Mouse (Mus musculus) kidney, embryonic 16.5 days (tissue): Measurements from ENCODE around the gene Slc19a1. TPM values are rescaled to one million over a fixed set of nuclear protein-coding genes. Genes with fewer than 3 reads are reported as not detected.

Experiments used
- ATAC-seq: fragments of 200-750 bp; cut with Nextera tagmentation; 2 replicates; pipeline ENCODE4 v1.8.0; 2017; ENCODE audit warnings: moderate TSS enrichment; ENCODE audit not compliant: low FRiP score, low TSS enrichment
- H3K27ac ChIP-seq: fragments of 300-500 bp; sonication (generic); 2 replicates; pipeline ENCODE4 v1.5.1; 2014; ENCODE audit warnings: low read length
- H3K27me3 ChIP-seq: fragments of 300-500 bp; sonication (generic); 2 replicates; pipeline ENCODE4 v1.6.1; 2014; ENCODE audit warnings: low read length, control low read depth, mixed read lengths; ENCODE audit not compliant: insufficient read depth
- H3K36me3 ChIP-seq: fragments of 300-500 bp; sonication (generic); 2 replicates; pipeline ENCODE4 v1.6.1; 2014; ENCODE audit warnings: low read length, control low read depth, mixed read lengths; ENCODE audit not compliant: insufficient read depth
- H3K4me1 ChIP-seq: fragments of 300-500 bp; sonication (generic); 2 replicates; pipeline ENCODE4 v1.6.1; 2014; ENCODE audit warnings: low read length, control low read depth, mixed read lengths; ENCODE audit not compliant: insufficient read depth
- H3K4me2 ChIP-seq: fragments of 300-500 bp; sonication (generic); replicated peaks from 2 replicates; pipeline ENCODE4 v1.6.1; 2014; ENCODE audit warnings: low read depth, low read length
- H3K4me3 ChIP-seq: fragments of 300-500 bp; sonication (generic); 2 replicates; pipeline ENCODE4 v1.5.1; 2014; ENCODE audit warnings: mild to moderate bottlenecking, low read length
- H3K9ac ChIP-seq: fragments of 300-500 bp; sonication (generic); replicated peaks from 2 replicates; pipeline ENCODE4 v1.6.1; 2014; ENCODE audit warnings: low read length
- H3K9me3 ChIP-seq: fragments of 300-500 bp; sonication (generic); 2 replicates; pipeline ENCODE4 v1.6.1; 2016; ENCODE audit warnings: low read length, control low read depth
- WGBS: fragments of 180-500 bp; shearing (Covaris S2); extraction: QIAGEN DNeasy Blood & Tissue Kit; methylation state at CpG from one replicate; pipeline ENCODE4 v1.1.7; 2014; 5-methylcytosine and 5-hydroxymethylcytosine counted together
- polyA plus RNA-seq: library from polyadenylated mRNA; unstranded; fragments of >200 nt; fragmentation: Nextera tagmentation; extraction: Ambion mirVana; gene quantifications from 2 replicates; pipeline ENCODE4 v1.2.1, GENCODE M21; 2015

Gene Slc19a1
- polyA plus RNA-seq, 1 experiment from 2014 or later = 58.4 TPM

DNA sequence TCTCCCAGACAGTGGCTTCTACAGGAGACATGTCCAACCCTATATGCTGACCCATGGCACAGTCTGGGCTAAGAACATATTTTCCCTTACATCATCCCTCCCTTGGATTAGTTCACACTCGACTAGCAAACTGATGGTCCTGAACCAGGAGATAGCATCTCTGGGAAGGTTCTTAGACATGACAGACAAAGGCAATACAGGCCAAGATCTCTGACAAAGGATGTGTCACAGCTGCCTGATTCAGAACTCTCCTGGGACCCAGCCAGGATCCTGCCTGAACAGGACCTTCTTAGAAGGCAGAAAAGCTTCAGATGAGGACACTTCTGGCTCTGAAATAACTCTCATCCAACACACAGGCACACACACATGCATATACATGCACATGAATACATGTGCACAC lies 52.5 kb downstream of the Slc19a1 start:
- Histone ChIP-seq H3K9me3 (no peaks in the 10 kb centered on the region), H3K27me3 (no peaks in the 10 kb centered on the region), H3K9ac (no peak overlapping the region), H3K4me1 (peaks cover 13% of the 10 kb centered on the region), H3K36me3 (peaks cover 36% of the 10 kb centered on the region), H3K4me3 (no peak overlapping the region), H3K27ac (peak overlapping the region; percentile 16; the same call in 1 of the 2 replicates), H3K4me2 (no peak overlapping the region)
- 34% methylated on average over 1 of the region's 1 CpGs for WGBS
- ATAC-seq = no peak

DNA sequence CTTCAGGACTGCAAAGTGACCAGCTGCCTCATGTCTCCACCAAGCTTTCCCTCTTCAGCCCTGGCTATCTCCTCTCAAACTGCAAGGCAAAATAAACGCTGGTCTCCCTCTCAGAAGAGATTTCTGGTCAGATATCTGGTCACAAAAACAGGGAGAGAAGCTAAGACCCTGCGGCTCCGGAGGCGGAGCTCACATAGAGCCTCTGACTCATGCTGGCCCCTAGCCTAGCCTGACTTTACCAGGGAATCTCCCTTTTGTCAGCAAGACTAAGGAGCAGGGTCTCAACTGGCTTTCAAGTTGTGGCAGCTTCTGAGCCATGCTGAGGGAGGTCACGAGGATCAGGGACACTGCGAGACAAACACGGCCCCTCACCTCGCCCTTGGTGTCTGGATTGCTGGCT lies 57.3 kb downstream of the Slc19a1 start:
- H3K9me3 ChIP-seq = peaks cover 10% of the 10 kb centered on the region
- no peak overlapping the region for H3K4me3 ChIP-seq
- H3K9ac ChIP-seq = peak overlapping the region; percentile 23; the same call in 1 of the 2 replicates
- peak overlapping the region; percentile 72 for H3K27ac ChIP-seq
- H3K4me2 ChIP-seq = peak overlapping the region; percentile 21; the same call in 1 of the 2 replicates
- H3K36me3 ChIP-seq = peaks cover 50% of the 10 kb centered on the region
- H3K27me3 ChIP-seq = no peaks in the 10 kb centered on the region
- peaks cover 15% of the 10 kb centered on the region for H3K4me1 ChIP-seq
- ATAC-seq = no peak
- WGBS = 59% methylated on average over 8 of the region's 8 CpGs

DNA sequence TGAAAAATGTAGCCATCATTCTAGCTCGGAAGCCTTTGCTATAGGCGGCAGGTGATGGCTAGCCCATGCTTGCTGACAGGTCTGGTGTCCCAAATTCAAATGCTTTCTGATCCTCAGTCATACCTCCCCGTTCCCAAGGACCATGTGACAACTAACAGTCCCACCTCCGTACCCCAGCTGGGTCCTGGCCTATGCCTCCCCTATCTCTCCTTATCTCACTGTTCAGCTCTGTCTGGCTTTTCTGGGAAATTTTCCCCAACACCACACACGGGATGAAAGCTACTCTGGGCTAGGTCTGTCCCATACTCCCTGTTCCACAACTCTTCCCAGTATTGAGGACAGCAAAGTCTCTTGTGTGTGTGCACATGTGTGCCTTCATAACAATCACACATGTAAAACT lies 58.0 kb downstream of the Slc19a1 start:
- WGBS = 83% methylated on average over 5 of the region's 5 CpGs
- H3K4me2 ChIP-seq = no peak overlapping the region
- no peak for ATAC-seq

DNA sequence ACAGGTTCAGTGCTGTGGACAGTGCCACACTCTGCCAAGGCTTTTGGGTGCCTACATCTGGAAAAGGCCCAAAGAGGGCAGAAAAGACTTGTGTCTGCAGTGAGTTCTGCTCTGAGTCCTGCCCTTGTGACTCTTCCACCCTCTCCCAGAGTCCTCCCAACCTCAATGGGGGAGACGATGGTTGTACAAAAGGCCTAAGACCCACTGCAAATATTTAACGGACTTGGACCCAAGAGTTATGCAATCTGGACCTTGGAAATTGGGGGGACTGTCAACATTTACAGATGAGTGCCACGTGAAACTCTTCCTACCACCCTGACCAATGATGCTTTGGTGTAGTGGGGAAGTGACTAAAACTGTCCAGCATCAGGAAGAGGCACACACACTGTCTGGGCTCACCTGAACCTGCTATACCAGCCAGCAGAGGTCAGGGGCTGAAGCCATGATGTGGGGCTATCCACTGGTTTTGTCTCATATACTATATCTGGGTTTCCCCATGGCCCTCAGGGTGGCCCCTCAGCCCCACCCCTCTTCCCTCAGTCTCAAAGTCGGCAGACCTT lies 59.6 kb downstream of the Slc19a1 start:
- peaks cover 10% of the 10 kb centered on the region for H3K9me3 ChIP-seq
- WGBS = 77% methylated on average over 4 of the region's 4 CpGs
- H3K4me1 ChIP-seq = peaks cover 12% of the 10 kb centered on the region
- H3K27ac ChIP-seq = no peak overlapping the region
- no peak overlapping the region for H3K4me3 ChIP-seq
- H3K9ac ChIP-seq = no peak overlapping the region
- no peaks in the 10 kb centered on the region for H3K27me3 ChIP-seq
- H3K4me2 ChIP-seq = no peak overlapping the region
- peaks cover 47% of the 10 kb centered on the region for H3K36me3 ChIP-seq
- no peak for ATAC-seq

More for the DNA sequence above, 58.0 kb downstream of the Slc19a1 start:
- no peak overlapping the region for H3K27ac ChIP-seq
- H3K36me3 ChIP-seq = peaks cover 51% of the 10 kb centered on the region
- no peak overlapping the region for H3K9ac ChIP-seq
- peaks cover 12% of the 10 kb centered on the region for H3K4me1 ChIP-seq
- peaks cover 10% of the 10 kb centered on the region for H3K9me3 ChIP-seq
- no peak overlapping the region for H3K4me3 ChIP-seq
- H3K27me3 ChIP-seq = no peaks in the 10 kb centered on the region

DNA sequence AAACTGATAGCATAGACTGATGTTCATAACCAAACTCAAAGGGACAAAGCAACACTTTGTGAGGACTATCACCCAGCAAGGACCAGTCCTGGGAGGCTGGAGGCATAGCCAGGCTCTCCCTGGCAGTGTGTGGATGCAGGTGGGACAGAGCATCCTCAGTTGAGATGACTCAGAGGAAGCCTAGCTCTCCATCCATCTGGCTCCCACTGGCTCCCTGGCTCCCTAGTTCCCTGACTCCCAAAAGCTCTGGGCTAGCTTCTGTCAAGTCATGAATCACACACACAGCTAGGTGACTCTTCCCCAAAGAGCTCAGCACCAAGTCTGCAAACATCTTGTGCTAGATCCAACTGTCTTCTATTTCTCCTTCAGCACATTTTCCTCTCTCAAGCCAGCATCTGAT lies 61.8 kb downstream of the Slc19a1 start:
- Histone ChIP-seq H3K27me3 (no peaks in the 10 kb centered on the region), H3K27ac (no peak overlapping the region), H3K4me2 (no peak overlapping the region), H3K9ac (no peak overlapping the region), H3K9me3 (peaks cover 10% of the 10 kb centered on the region), H3K4me3 (no peak overlapping the region), H3K4me1 (peaks cover 12% of the 10 kb centered on the region), H3K36me3 (peaks cover 36% of the 10 kb centered on the region)
- no peak for ATAC-seq

DNA sequence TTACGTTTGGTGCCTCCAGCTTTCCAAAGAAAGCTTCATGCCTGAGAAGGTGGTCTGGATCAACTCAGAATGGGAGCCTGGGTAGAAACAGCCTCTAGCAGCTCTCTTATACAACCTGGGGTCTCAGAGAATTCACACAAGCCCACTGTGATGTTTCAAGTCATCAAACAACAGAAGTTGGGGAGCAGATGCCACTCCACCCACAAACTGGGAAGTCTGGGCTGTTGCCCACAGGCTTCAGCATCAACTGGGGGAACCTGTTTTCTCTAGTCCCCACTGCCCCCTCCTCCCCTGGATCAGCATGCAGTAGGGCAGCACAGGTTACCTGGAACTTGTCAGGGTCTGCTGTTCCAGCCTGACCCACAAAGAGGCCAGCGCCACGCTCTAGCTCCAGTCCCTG lies 63.6 kb downstream of the Slc19a1 start:
- H3K4me3 ChIP-seq = no peak overlapping the region
- H3K4me2 ChIP-seq = no peak overlapping the region
- 92% methylated on average over 3 of the region's 3 CpGs for WGBS
- H3K9me3 ChIP-seq = peaks cover 10% of the 10 kb centered on the region
- no peak overlapping the region for H3K27ac ChIP-seq
- no peak overlapping the region for H3K9ac ChIP-seq
- H3K36me3 ChIP-seq = peaks cover 36% of the 10 kb centered on the region
- H3K27me3 ChIP-seq = no peaks in the 10 kb centered on the region
- no peaks in the 10 kb centered on the region; the same call in 1 of the 2 replicates for H3K4me1 ChIP-seq
- ATAC-seq = no peak

DNA sequence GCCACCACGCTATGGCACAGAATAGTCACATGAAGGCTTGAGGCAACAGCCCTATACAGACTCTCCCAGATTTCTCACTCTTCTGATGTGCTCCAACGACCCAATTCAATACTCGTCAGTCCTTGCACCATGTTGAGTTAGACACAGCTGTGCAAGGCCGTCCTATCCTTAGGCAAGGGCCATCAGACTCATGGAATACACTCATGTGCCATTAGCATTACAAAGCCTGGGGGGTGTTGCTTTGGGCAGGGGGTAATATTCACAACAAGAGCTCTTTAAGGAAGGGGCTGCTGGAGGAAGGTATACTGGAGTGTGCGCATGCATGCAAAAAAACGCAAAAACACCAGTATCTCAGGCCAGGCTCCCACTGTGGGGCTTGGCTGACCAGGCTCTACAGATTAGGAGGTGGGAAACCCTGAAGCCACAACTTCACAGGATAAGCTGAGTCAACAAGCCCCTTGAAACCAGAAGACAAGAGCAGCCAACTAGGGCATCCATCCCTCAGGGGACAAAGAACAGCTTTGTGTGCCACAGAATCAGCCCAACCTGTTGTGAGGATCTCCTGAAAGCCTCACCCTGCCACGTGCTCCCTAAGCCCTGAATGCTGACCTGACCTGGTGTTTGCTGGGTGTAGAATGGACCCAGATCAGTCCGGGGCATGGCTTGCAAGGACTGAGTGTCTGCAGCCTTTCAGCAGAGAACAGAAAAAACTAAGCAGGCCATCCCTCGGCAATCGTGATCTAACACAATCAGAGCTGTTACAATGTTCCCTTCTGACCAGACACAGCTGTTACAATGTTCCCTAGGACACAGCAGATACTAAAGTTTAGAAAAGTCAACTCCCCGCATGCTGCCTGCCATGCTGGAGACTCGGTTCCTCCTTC lies 65.2 kb downstream of the Slc19a1 start:
- Histone ChIP-seq H3K9ac (no peak overlapping the region), H3K27ac (peak overlapping the region; percentile 13; the same call in 1 of the 2 replicates), H3K4me2 (no peak overlapping the region), H3K9me3 (peaks cover 10% of the 10 kb centered on the region), H3K4me1 (no peaks in the 10 kb centered on the region; the same call in 1 of the 2 replicates), H3K36me3 (peaks cover 34% of the 10 kb centered on the region), H3K4me3 (no peak overlapping the region), H3K27me3 (no peaks in the 10 kb centered on the region)
- WGBS = 64% methylated on average over 12 of the region's 12 CpGs
- 0 out of 2 replicates have a peak, but pooled peaks have one; percentile 43 for ATAC-seq

DNA sequence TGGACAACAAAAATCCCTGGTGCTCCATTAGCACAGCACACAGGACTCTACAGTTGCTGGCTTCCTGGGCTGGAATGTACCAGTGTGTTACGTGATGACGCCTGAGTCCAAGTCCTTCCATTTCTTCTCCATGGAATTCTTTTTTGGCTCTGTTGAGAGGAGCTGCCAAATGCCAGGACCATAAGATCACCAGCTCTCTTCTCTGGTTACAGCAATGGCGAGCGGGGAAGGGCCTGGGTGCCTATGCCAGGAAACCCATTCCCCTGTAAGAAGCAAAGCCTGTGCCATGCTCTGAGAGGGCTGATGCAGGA lies 65.8 kb downstream of the Slc19a1 start:
- no peaks in the 10 kb centered on the region for H3K27me3 ChIP-seq
- H3K36me3 ChIP-seq = peaks cover 28% of the 10 kb centered on the region
- H3K4me2 ChIP-seq = no peak overlapping the region
- ATAC-seq = no peak
- 80% methylated on average over 4 of the region's 4 CpGs for WGBS
- peak overlapping the region; percentile 13; the same call in 1 of the 2 replicates for H3K27ac ChIP-seq
- H3K4me1 ChIP-seq = no peaks in the 10 kb centered on the region; the same call in 1 of the 2 replicates
- H3K9me3 ChIP-seq = peaks cover 7% of the 10 kb centered on the region
- H3K4me3 ChIP-seq = no peak overlapping the region
- H3K9ac ChIP-seq = no peak overlapping the region

DNA sequence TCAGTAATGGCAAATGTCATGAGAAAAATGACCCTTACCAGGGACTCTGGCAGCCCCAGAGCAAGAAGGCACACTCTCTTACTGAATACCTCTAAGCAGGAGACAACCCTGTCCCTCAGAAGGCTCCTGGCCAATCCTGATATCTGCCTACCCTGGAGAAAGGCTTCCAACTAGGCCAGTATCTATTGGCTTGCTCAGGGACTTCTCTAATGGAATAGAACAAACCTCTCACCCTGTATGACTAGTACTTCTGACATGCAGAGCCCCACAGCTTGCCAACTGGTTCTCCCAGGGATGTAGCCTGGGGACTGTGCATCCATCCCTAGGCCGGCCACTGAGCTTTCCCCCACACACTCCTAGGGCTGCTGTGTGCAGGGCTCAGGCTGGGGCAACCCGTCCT lies 66.6 kb downstream of the Slc19a1 start:
- no peak overlapping the region for H3K4me2 ChIP-seq
- 82% methylated on average over 2 of the region's 2 CpGs for WGBS
- peaks cover 21% of the 10 kb centered on the region for H3K36me3 ChIP-seq
- no peak overlapping the region for H3K9ac ChIP-seq
- no peaks in the 10 kb centered on the region for H3K9me3 ChIP-seq
- H3K4me1 ChIP-seq = peaks cover under 1% of the 10 kb centered on the region; the same call in 1 of the 2 replicates
- H3K4me3 ChIP-seq = no peak overlapping the region
- H3K27ac ChIP-seq = no peak overlapping the region
- no peak for ATAC-seq
- H3K27me3 ChIP-seq = no peaks in the 10 kb centered on the region

DNA sequence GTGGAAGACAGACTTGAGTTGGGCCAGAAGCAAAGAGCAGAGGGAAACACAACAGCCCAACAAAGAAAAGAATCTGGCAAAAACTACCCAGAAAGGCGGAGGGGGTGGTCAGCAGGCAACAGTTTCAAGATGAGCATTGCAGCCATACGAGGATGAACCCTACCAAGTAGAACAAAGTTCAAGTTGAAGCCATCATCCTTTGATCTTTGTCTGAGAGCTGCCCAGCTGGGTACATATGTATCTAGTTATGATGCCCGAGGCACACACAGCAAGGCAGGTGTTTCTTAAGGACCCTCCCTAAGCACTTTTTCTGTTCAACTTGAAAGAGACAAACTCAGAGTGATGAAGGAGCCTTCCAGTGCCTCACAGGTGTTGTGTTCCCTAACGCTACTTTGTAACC lies 67.7 kb downstream of the Slc19a1 start:
- no peaks in the 10 kb centered on the region for H3K9me3 ChIP-seq
- ATAC-seq = no peak
- peaks cover 11% of the 10 kb centered on the region for H3K36me3 ChIP-seq
- WGBS = 80% methylated on average over 4 of the region's 4 CpGs
- no peak overlapping the region for H3K4me3 ChIP-seq
- H3K4me1 ChIP-seq = peaks cover 3% of the 10 kb centered on the region; the same call in 1 of the 2 replicates
- no peak overlapping the region for H3K9ac ChIP-seq
- H3K27ac ChIP-seq = no peak overlapping the region
- H3K27me3 ChIP-seq = no peaks in the 10 kb centered on the region
- no peak overlapping the region for H3K4me2 ChIP-seq
